In genomic region chr8:119717765-119718164, GRCm38 (mm10) we compare ENCODE assay signal across 9 mouse cellular contexts. TPM values are rescaled to one million over a fixed set of nuclear protein-coding genes. Genes with fewer than 3 reads are reported as not detected.
A peak's percentile ranks its signal among the peaks of the same experiment; 100 is the strongest.
DNase-seq lines count a peak whose midpoint lies in the region; ATAC-seq lines count a peak whose summit lies in the region.
"Had no signal": no experiment of that assay in that cellular context is flagged by ENCODE, and none has a peak within 500 bp of the region (broad histone marks: within the 10 kb centered on the region; RNA-seq: fewer than 3 reads in every experiment).

No protein-coding gene starts in this region.

- no peaks in the 10 kb centered on the region for H3K27me3 ChIP-seq in midbrain, embryonic 11.5 days (ENCODE audit: control insufficient read depth, insufficient read depth, low read length)
- no peaks in the 10 kb centered on the region for H3K27me3 ChIP-seq in midbrain, embryonic 16.5 days (ENCODE audit: control insufficient read depth, insufficient read depth, low read depth, low read length)

- DNase-seq in adrenal gland, postnatal 14 days = peak; percentile 49
- no peak for DNase-seq in adrenal gland, postnatal 4 days (ENCODE audit: low spot score in 2 of 2)
- DNase-seq in midbrain, embryonic 11.5 days (ENCODE audit: low spot score, missing footprints) = peak; percentile 91
- DNase-seq in forelimb bud, embryonic 11.5 days (ENCODE audit: low read depth, low spot score) = peak; percentile 49
- DNase-seq in naive thymus-derived CD4-positive, alpha-beta T cell, adult 2 months (ENCODE audit: low read depth) = peak; percentile 68
- DNase-seq in yolk sac, embryonic 10.5 days (ENCODE audit: low spot score) = no peak
- no peak for DNase-seq in frontal cortex, postnatal 36 days (ENCODE audit: low spot score in 2 of 2)

- no peak overlapping the region for H3K9ac ChIP-seq in midbrain, embryonic 11.5 days (ENCODE audit: low read length)
- H3K9ac ChIP-seq in midbrain, embryonic 16.5 days (ENCODE audit: low read depth, low read length) = no peak overlapping the region

- 63% methylated on average over 9 of the region's 9 CpGs for WGBS in midbrain, embryonic 11.5 days
- 64% methylated on average over 9 of the region's 9 CpGs for WGBS in midbrain, embryonic 16.5 days

- H3K4me3 ChIP-seq in midbrain, embryonic 11.5 days (ENCODE audit: low read depth, low read length) = no peak overlapping the region
- H3K4me3 ChIP-seq in midbrain, embryonic 16.5 days (ENCODE audit: low read depth, low read length) = no peak overlapping the region
- H3K4me3 ChIP-seq: myocyte had no signal

- H3K4me2 ChIP-seq in midbrain, embryonic 11.5 days = no peak overlapping the region
- no peak overlapping the region for H3K4me2 ChIP-seq in midbrain, embryonic 16.5 days (ENCODE audit: low read length)

- H3K9me3 ChIP-seq in midbrain, embryonic 11.5 days (ENCODE audit: control insufficient read depth, low read length) = no peaks in the 10 kb centered on the region
- no peaks in the 10 kb centered on the region for H3K9me3 ChIP-seq in midbrain, embryonic 16.5 days (replicated peaks; ENCODE audit: control insufficient read depth, low read length, poor library complexity, severe bottlenecking)

- ATAC-seq in midbrain, embryonic 11.5 days (ENCODE audit: low FRiP score) = no peak
- no peak for ATAC-seq in midbrain, embryonic 16.5 days

- H3K4me1 ChIP-seq in midbrain, embryonic 11.5 days (ENCODE audit: control insufficient read depth, insufficient read depth, low read length) = no peaks in the 10 kb centered on the region
- H3K4me1 ChIP-seq in midbrain, embryonic 16.5 days (ENCODE audit: control insufficient read depth, insufficient read depth, low read length) = no peaks in the 10 kb centered on the region

- H3K27ac ChIP-seq in midbrain, embryonic 11.5 days (ENCODE audit: low read depth, low read length) = no peak overlapping the region
- H3K27ac ChIP-seq in midbrain, embryonic 16.5 days (ENCODE audit: low read length) = no peak overlapping the region

- H3K36me3 ChIP-seq in midbrain, embryonic 11.5 days (ENCODE audit: control insufficient read depth, insufficient read depth, low read length) = no peaks in the 10 kb centered on the region
- H3K36me3 ChIP-seq in midbrain, embryonic 16.5 days (ENCODE audit: control insufficient read depth, insufficient read depth, low read length) = no peaks in the 10 kb centered on the region

RNA-seq across cellular contexts. Expression of gene Atp2c2, which starts 18.0 kb away (rescaled TPM):
- total RNA-seq in adrenal gland, postnatal 14 days (2021) = 0.41 TPM in 2 replicates
- total RNA-seq in adrenal gland, postnatal 4 days (2021) = under 1 TPM; 0.42 to 0.48 TPM
- polyA plus RNA-seq in midbrain, embryonic 11.5 days (2014; fragmentation: Nextera tagmentation; extraction: Ambion mirVana) = 0.22 and 0.33 TPM in 2 replicates
- polyA plus RNA-seq in midbrain, embryonic 16.5 days (2015; fragmentation: Nextera tagmentation; extraction: Ambion mirVana) = 0.18 and 0.20 TPM in 2 replicates

RNA-seq across cellular contexts. Expression of gene Wfdc1, which starts 51.6 kb away (rescaled TPM):
- 10.4 and 10.7 TPM in 2 replicates for total RNA-seq in adrenal gland, postnatal 14 days (2021)
- 10 to 100 TPM; 19.7 to 26.9 TPM for total RNA-seq in adrenal gland, postnatal 4 days (2021)
- polyA plus RNA-seq in midbrain, embryonic 11.5 days (2014; fragmentation: Nextera tagmentation; extraction: Ambion mirVana) = 8.8 and 11.8 TPM in 2 replicates
- polyA plus RNA-seq in midbrain, embryonic 16.5 days (2015; fragmentation: Nextera tagmentation; extraction: Ambion mirVana) = 6.0 and 6.3 TPM in 2 replicates

Comparison
In these comparisons a context has a peak if more than half of its experiments do, and no peak if none do; other contexts are left out.
1. DNase-seq: peak in adrenal gland, postnatal 14 days (single experiment), midbrain, embryonic 11.5 days (single experiment), forelimb bud, embryonic 11.5 days (single experiment) and naive thymus-derived CD4-positive, alpha-beta T cell, adult 2 months (single experiment); none in adrenal gland, postnatal 4 days (0 of 2), yolk sac, embryonic 10.5 days (single experiment) and frontal cortex, postnatal 36 days (0 of 2).